Comparison of ENCODE assay signal across 8 mouse cellular contexts in genomic region chr16:74055061-74055751, GRCm38 (mm10).
DNase-seq lines count a peak whose midpoint lies in the region; ATAC-seq and TF ChIP-seq lines count a peak whose summit lies in the region.

No protein-coding gene starts in this region.

- H3K4me1 ChIP-seq in forebrain, embryonic 14.5 days (ENCODE audit: control insufficient read depth, insufficient read depth, low read length), result peaks cover 20% of the 10 kb centered on the region
- 0 out of 2 replicates have a peak, but pooled peaks cover 5% of the 10 kb centered on the region for H3K4me1 ChIP-seq in forebrain, embryonic 12.5 days
- H3K4me1 ChIP-seq in limb, embryonic 15.5 days, result peaks cover 12% of the 10 kb centered on the region; the same call in 1 of the 2 replicates
- H3K4me1 ChIP-seq in stomach, embryonic 15.5 days, result no peaks in the 10 kb centered on the region
- H3K4me1 ChIP-seq in thymus, adult 2 months (replicated peaks; ENCODE audit: control insufficient read depth, insufficient read depth, low read length), result no peaks in the 10 kb centered on the region

- no peak for TF ChIP-seq CTCF in thymus, adult 2 months (IDR thresholded peaks at IDR 0.05; ENCODE audit: borderline replicate concordance, control insufficient read depth, extremely low read depth, insufficient read depth, low read length, poor library complexity)

- no peak overlapping the region for H3K4me3 ChIP-seq in forebrain, embryonic 14.5 days (ENCODE audit: low read depth, low read length)
- H3K4me3 ChIP-seq in forebrain, embryonic 12.5 days (replicated peaks), result no peak overlapping the region
- H3K4me3 ChIP-seq in limb, embryonic 15.5 days, result no peak overlapping the region
- no peak overlapping the region for H3K4me3 ChIP-seq in stomach, embryonic 15.5 days (replicated peaks)
- no peak overlapping the region for H3K4me3 ChIP-seq in thymus, adult 2 months (ENCODE audit: control insufficient read depth, insufficient read depth, low read length)

- H3K9me3 ChIP-seq in forebrain, embryonic 14.5 days (replicated peaks; ENCODE audit: control insufficient read depth, low read length), result no peaks in the 10 kb centered on the region
- H3K9me3 ChIP-seq in forebrain, embryonic 12.5 days, result no peaks in the 10 kb centered on the region
- no peaks in the 10 kb centered on the region for H3K9me3 ChIP-seq in limb, embryonic 15.5 days
- no peaks in the 10 kb centered on the region for H3K9me3 ChIP-seq in stomach, embryonic 15.5 days

- 0 out of 2 replicates have a peak overlapping the region, but pooled peaks have one; percentile 7 for H3K4me2 ChIP-seq in forebrain, embryonic 14.5 days (ENCODE audit: low read length)
- no peak overlapping the region for H3K4me2 ChIP-seq in forebrain, embryonic 12.5 days
- no peak overlapping the region for H3K4me2 ChIP-seq in limb, embryonic 15.5 days
- no peak overlapping the region for H3K4me2 ChIP-seq in stomach, embryonic 15.5 days

- H3K9ac ChIP-seq in forebrain, embryonic 14.5 days (ENCODE audit: low read length), result no peak overlapping the region
- no peak overlapping the region for H3K9ac ChIP-seq in forebrain, embryonic 12.5 days
- no peak overlapping the region for H3K9ac ChIP-seq in limb, embryonic 15.5 days
- H3K9ac ChIP-seq in stomach, embryonic 15.5 days, result no peak overlapping the region

- H3K27ac ChIP-seq in forebrain, embryonic 14.5 days (ENCODE audit: low read depth, low read length), result peak overlapping the region; percentile 33; the same call in 1 of the 2 replicates
- no peak overlapping the region for H3K27ac ChIP-seq in forebrain, embryonic 12.5 days
- peak overlapping the region; percentile 51 for H3K27ac ChIP-seq in limb, embryonic 15.5 days
- no peak overlapping the region for H3K27ac ChIP-seq in stomach, embryonic 15.5 days
- H3K27ac ChIP-seq in thymus, adult 2 months (ENCODE audit: control insufficient read depth, insufficient read depth, low read length), result no peak overlapping the region

- TF ChIP-seq POLR2A in thymus, adult 2 months (IDR thresholded peaks at IDR 0.05; ENCODE audit: control insufficient read depth, extremely low read depth, insufficient read depth, low read length, poor library complexity), result no peak

- intact Hi-C loops in heart, postnatal 36 days (cut with DNase I), result no loop called here

- WGBS in forebrain, embryonic 14.5 days, result 34% methylated on average over 10 of the region's 10 CpGs
- 75% methylated on average over 10 of the region's 10 CpGs for WGBS in forebrain, embryonic 12.5 days
- WGBS in limb, embryonic 15.5 days, result 37% methylated on average over 10 of the region's 10 CpGs
- 59% methylated on average over 10 of the region's 10 CpGs for WGBS in stomach, embryonic 15.5 days
- 90% methylated on average over 10 of the region's 10 CpGs for WGBS in thymus, adult 2 months

- DNase-seq in forebrain, embryonic 14.5 days (ENCODE audit: low spot score), result peak; percentile 93
- peak; percentile 7 for DNase-seq in ovary, postnatal 36 days (ENCODE audit: low spot score)
- DNase-seq in ovary, adult 18-20 months (ENCODE audit: low spot score), result no peak
- peak; percentile 4 to 6 for DNase-seq in heart, postnatal 36 days
- DNase-seq in thymus, adult 2 months, result no peak

- no peaks in the 10 kb centered on the region for H3K36me3 ChIP-seq in forebrain, embryonic 14.5 days (ENCODE audit: control insufficient read depth, insufficient read depth, low read length)
- no peaks in the 10 kb centered on the region for H3K36me3 ChIP-seq in forebrain, embryonic 12.5 days (replicated peaks)
- H3K36me3 ChIP-seq in limb, embryonic 15.5 days, result no peaks in the 10 kb centered on the region
- no peaks in the 10 kb centered on the region for H3K36me3 ChIP-seq in stomach, embryonic 15.5 days
- no peaks in the 10 kb centered on the region for H3K36me3 ChIP-seq in thymus, adult 2 months (ENCODE audit: control insufficient read depth, insufficient read depth, low read length)

- no peaks in the 10 kb centered on the region for H3K27me3 ChIP-seq in forebrain, embryonic 14.5 days (replicated peaks; ENCODE audit: control insufficient read depth, insufficient read depth, low read length)
- H3K27me3 ChIP-seq in forebrain, embryonic 12.5 days, result no peaks in the 10 kb centered on the region
- H3K27me3 ChIP-seq in limb, embryonic 15.5 days, result no peaks in the 10 kb centered on the region
- H3K27me3 ChIP-seq in stomach, embryonic 15.5 days (replicated peaks), result no peaks in the 10 kb centered on the region
- no peaks in the 10 kb centered on the region for H3K27me3 ChIP-seq in thymus, adult 2 months (ENCODE audit: control insufficient read depth, insufficient read depth, low read length)

- peak; percentile 89 for ATAC-seq in forebrain, embryonic 14.5 days
- no peak for ATAC-seq in forebrain, embryonic 12.5 days (ENCODE audit: low FRiP score)
- peak; percentile 87 for ATAC-seq in limb, embryonic 15.5 days (ENCODE audit: insufficient number of reproducible peaks, low FRiP score, low TSS enrichment, low read depth)
- peak; percentile 58; the same call in 1 of the 2 replicates for ATAC-seq in stomach, embryonic 15.5 days (ENCODE audit: insufficient read depth, low FRiP score, low read depth)

Comparison
In these comparisons a context has a peak if more than half of its experiments do, and no peak if none do; other contexts are left out.
1. DNase-seq: peak in forebrain, embryonic 14.5 days (single experiment), ovary, postnatal 36 days (single experiment) and heart, postnatal 36 days (2 of 2); none in ovary, adult 18-20 months (single experiment) and thymus, adult 2 months (single experiment).
2. H3K27ac ChIP-seq: peak in forebrain, embryonic 14.5 days (single experiment) and limb, embryonic 15.5 days (single experiment); none in forebrain, embryonic 12.5 days (single experiment), stomach, embryonic 15.5 days (single experiment) and thymus, adult 2 months (single experiment).